Mouse (Mus musculus) liver, embryonic 14.5 days (tissue): ENCODE data around the gene Slc25a12.

Source experiments
- CTCF ChIP-seq: IDR thresholded peaks from 2 replicates; pipeline ENCODE4 v1.5.1; 2016; ENCODE audit warnings: antibody characterized with exemption, low read depth, control low read depth
- EP300 ChIP-seq: IDR thresholded peaks from 2 replicates; pipeline ENCODE4 v1.6.1; 2016; ENCODE audit warnings: antibody characterized with exemption, low read depth

DNA sequence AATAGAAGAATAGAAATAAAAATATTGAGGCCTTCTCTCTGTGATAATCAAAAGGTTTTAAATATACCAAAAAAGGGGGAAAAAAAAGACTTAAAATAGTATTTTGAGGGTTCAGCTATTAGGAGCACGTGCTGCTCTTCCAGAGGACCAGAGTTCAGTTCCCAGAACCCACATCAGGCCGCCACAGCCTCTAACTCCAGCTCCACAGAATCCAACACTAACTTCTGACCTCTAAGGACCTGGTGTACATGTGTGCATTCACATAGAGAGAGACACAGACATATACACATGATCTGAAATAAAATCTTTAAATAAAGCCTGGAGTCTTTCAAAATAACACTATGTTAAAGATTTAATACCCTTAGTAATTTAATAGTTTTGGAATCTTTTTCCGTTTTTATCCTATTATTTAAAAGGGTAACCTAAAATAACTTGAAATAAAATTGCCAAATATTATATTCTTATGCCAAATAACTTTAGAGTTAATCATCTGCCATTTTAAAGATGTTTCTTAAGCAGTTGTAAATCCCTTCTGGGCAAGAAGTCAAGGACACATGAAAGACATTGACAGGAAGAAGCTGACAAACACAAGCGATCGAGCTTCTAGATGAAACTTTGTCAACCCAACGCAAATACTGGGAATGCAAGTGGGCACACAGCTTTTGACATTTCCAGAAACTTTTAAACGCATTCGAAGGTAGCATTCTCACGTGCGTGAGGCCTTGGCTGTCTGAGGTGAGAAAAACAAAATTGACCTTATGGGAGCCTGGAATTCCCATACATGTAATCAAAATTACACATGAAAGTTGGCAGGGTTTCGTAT lies 16.4 kb downstream of the Slc25a12 start:
- TF ChIP-seq EP300 (no peak), CTCF (no peak)
